Mouse (Mus musculus): ENCODE data around the gene Kcnj10. TPM values are rescaled to one million over a fixed set of nuclear protein-coding genes. Genes with fewer than 3 reads are reported as not detected.

Kcnj10 gene
- polyA plus RNA-seq, 1 experiment: 93.5 TPM

DNA sequence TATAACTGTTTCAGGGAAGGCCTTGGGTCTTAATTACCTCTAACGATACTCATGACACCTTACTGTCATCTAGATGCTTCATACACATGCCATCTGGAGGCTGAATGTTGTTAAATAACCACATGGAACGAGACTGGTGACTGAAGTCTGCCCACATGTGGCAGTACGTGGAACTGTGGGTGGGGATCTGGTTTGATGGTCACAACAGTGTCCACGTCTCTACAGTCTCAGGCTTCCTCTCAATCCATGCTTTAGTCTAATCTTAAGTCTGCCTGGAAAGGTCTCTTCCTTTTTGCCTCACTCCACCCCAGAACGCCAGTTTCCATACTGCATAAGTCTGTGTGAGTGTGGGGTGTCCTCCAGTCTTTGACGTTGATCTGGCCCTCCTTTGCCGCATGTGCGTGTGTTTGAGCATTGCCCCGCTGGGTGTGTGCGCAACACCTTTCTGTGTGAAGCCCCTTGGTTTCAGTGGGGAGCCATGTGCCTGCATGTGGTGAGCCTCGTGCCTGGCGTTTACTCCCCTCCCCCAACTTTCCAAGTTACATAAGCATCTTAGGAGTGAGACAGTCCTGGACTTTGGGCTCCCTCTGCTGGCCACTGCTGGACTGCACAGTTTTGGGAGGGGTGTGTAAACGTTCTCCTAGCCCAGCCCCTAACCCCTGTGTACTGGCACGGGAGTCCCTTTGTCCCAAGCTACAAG is 31.2 kb upstream of the Kcnj10 start:
- peak overlapping the region; percentile 19 for H3K4me3 ChIP-seq (ENCODE audit: insufficient read depth, low read depth, low read length)
- under 1% methylated on average over 14 of the region's 14 CpGs for WGBS
- H3K27ac ChIP-seq (ENCODE audit: insufficient read depth, low read depth, low read length): peak overlapping the region; percentile 98
- peaks cover 41% of the 10 kb centered on the region for H3K4me1 ChIP-seq (ENCODE audit: control insufficient read depth, insufficient read depth, low read length)
- TF ChIP-seq CTCF (IDR thresholded peaks at IDR 0.05; ENCODE audit: insufficient read depth, low read depth, low read length) (peak; percentile 75), POLR2A (IDR thresholded peaks at IDR 0.05; ENCODE audit: insufficient read depth, low read depth, low read length) (no peak)

DNA sequence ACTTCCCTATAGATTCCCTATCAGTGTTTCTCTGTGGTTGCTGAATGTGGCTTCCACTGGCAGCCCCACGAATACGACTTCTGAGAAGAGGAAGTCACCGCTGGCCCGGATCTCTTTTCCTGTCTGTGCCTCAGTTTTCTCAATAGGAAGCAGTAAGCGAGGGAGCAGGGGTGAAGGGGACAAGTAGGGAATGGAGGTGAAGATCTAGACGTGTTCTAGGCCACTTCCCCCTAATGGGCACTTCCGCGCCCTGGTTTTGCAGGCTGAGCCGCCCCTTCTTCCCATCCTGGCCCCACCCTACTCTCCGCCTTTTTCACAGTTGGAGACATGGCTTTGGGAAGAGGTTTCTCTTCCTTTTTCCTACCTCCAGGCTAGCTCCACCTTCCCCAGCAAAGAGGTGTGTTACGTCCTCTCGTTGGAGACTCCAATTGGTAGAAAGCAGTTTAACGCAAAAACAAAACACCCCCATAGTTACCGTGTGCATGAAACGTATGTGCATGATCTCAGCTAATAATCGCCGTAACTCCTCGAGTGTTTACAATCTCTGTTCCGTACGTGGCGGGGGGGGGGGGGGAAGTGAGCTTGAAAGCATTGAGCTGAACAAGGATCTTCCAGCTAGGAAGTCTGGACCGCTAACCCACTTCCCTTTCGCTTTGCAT is 29.6 kb upstream of the Kcnj10 start:
- H3K4me1 ChIP-seq (ENCODE audit: control insufficient read depth, insufficient read depth, low read length): peaks cover 45% of the 10 kb centered on the region
- 19% methylated on average over 23 of the region's 23 CpGs for WGBS

DNA sequence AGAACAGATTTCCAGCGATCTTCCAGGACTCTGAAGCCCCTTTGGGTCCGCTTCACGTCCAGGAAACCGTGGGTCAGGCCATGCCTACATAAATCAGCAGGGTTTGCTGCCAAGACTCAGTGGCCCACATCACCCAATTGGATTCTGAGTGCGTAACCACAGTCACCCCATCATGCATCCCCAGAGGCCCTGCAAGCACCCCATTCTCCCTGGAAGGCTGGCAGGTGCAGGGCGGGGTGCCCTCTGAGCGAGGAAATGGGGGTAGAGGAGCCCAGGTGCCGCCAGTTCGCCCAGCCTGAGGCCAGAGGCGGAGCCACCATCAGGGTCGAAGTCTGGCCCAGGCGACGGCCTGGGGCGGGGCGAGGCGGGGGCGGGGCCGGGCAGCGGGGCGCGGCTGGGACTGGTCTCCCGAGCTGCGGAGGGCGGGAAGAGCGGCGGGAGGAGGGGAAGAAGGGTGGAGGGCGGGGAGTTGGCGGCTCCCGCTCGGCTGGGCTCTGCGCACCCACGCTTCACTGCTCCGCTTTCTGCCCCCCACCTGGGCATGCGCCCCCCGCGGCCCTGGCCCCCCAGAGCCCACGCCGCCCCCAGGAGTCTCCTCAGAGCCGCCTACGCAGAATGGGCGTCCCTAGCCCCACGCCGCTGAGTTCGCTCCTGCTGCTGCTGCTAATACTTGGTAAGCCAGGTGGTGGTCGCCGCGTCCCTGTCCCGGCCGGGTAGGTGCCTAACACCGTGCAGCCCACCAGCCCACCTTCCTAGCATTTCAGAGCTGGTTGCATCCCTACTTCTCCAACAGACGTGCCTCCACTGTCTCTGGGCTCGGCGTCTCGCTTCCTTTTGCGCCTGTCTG is 28.9 kb upstream of the Kcnj10 start:
- Histone ChIP-seq H3K27ac (ENCODE audit: insufficient read depth, low read depth, low read length) (peak overlapping the region; percentile 96), H3K4me1 (ENCODE audit: control insufficient read depth, insufficient read depth, low read length) (peaks cover 43% of the 10 kb centered on the region), H3K4me3 (ENCODE audit: insufficient read depth, low read depth, low read length) (peak overlapping the region; percentile 81)
- WGBS: under 1% methylated on average over 52 of the region's 55 CpGs
- TF ChIP-seq CTCF (IDR thresholded peaks at IDR 0.05; ENCODE audit: insufficient read depth, low read depth, low read length) (no peak), POLR2A (IDR thresholded peaks at IDR 0.05; ENCODE audit: insufficient read depth, low read depth, low read length) (no peak)

More for the DNA sequence above, 29.6 kb upstream of the Kcnj10 start:
- Histone ChIP-seq H3K27ac (ENCODE audit: insufficient read depth, low read depth, low read length) (peak overlapping the region; percentile 96), H3K4me3 (ENCODE audit: insufficient read depth, low read depth, low read length) (peak overlapping the region; percentile 81)
- TF ChIP-seq CTCF (IDR thresholded peaks at IDR 0.05; ENCODE audit: insufficient read depth, low read depth, low read length): no peak
- TF ChIP-seq POLR2A (IDR thresholded peaks at IDR 0.05; ENCODE audit: insufficient read depth, low read depth, low read length): 0 out of 2 replicates have a peak, but pooled peaks have one; percentile 13

DNA sequence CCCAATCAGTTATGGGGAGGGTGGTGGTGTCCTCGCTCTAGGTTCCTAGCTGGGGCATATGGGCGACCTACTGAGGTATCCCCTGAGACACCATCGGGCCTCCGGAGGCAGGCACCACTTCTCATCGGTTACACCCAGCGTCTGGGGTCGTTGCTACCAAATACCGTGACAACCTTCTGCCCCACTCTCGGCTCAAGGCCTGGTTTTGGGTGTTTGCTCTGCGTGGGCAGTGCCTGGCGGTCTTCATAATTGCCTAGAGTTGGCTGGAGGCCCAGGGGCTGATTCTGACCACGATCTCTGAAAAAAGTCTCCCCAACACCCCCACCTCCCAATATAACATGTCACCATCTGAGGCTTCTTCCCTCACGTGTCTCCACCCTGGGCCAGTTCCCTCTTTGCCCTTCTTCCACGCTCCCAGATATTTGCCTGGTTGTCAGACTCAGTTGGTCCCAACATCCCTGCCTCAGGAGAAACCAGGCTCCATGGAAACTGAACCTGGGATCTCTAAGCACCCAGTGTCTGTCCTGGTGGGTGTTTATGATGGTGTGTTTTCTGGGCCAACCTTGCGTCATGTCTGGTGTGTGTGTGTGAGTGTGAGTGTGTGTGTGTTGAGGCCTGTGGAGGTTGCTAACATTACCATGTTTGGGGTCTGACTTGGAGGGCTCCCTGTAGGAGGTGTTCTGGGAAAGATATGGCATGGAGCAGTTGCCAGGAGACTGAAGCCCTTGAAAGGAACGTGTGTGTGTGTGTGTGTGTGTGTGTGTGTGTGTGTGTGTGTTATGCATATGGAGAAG is 28.0 kb upstream of the Kcnj10 start:
- peaks cover 40% of the 10 kb centered on the region for H3K4me1 ChIP-seq (ENCODE audit: control insufficient read depth, insufficient read depth, low read length)
- H3K27ac ChIP-seq (ENCODE audit: insufficient read depth, low read depth, low read length): peak overlapping the region; percentile 88
- WGBS: 4% methylated on average over 16 of the region's 16 CpGs
- TF ChIP-seq CTCF (IDR thresholded peaks at IDR 0.05; ENCODE audit: insufficient read depth, low read depth, low read length): no peak
- no peak; the same call in 1 of the 2 replicates for TF ChIP-seq POLR2A (IDR thresholded peaks at IDR 0.05; ENCODE audit: insufficient read depth, low read depth, low read length)
- peak overlapping the region; percentile 81 for H3K4me3 ChIP-seq (ENCODE audit: insufficient read depth, low read depth, low read length)

DNA sequence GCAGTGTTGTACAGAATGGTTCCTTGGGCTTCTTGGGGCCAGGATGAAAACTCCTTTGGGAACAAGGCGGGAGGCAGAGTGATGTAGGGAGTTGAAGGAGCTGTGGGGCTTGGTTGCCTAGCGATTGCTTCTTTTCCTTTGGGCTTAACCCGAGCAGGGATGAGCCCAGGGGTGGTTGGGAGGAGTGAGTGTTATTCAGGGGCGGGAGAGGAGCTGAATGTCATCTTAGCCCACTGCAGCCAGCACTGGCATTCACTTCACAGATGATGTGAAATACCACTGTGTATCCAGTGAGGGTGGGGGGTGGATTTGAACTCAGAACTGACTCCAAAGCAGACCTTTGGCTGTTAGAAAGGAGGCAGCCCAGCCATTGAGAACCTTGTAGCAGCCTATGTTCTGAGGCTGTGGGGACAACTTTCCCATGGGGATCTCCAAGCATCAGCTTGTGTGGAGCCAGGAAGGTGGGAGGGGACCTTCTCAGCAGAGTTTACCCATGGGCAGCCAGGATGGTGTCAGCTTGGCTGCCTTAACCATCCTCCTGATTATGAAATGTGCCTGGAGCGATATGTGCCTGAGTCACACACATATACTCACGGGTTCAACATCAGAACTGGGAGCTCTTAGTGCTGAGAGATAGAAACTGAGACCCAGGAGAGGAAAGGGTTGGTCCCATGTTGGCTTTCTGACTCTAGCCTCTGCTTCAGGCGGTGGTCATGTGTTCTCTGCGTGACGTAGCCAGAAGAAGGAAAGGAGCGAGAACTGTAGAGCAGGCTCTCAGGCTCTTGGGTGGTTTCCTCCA is 27.2 kb upstream of the Kcnj10 start:
- TF ChIP-seq POLR2A (IDR thresholded peaks at IDR 0.05; ENCODE audit: insufficient read depth, low read depth, low read length) (no peak), CTCF (IDR thresholded peaks at IDR 0.05; ENCODE audit: insufficient read depth, low read depth, low read length) (no peak)
- H3K4me1 ChIP-seq (ENCODE audit: control insufficient read depth, insufficient read depth, low read length): peaks cover 46% of the 10 kb centered on the region
- H3K27ac ChIP-seq (ENCODE audit: insufficient read depth, low read depth, low read length): peak overlapping the region; percentile 88
- 45% methylated on average over 10 of the region's 10 CpGs for WGBS
- peak overlapping the region; percentile 81 for H3K4me3 ChIP-seq (ENCODE audit: insufficient read depth, low read depth, low read length)

DNA sequence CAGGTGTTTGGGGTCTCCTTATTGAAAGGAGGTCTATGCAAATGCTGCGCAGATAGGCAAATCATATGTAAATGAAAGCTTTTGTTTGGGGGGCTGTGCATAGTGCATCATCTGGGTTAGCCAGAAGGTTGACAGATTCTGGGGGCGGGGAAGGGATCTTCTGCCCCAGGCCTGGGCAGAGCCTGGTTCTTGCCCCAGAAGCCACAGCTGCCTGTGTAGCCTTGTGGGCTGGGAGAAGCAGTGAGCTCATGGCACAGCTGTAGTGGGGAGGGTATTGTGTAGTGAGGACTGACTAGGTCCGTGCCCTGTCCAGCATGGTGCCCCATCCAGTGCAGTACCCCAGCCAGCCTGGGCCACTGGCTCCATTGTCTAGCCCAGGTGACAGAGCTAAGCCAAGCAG is 26.1 kb upstream of the Kcnj10 start:
- Histone ChIP-seq H3K4me3 (ENCODE audit: insufficient read depth, low read depth, low read length) (no peak overlapping the region), H3K27ac (ENCODE audit: insufficient read depth, low read depth, low read length) (no peak overlapping the region), H3K4me1 (ENCODE audit: control insufficient read depth, insufficient read depth, low read length) (peaks cover 44% of the 10 kb centered on the region)
- TF ChIP-seq CTCF (IDR thresholded peaks at IDR 0.05; ENCODE audit: insufficient read depth, low read depth, low read length) (no peak), POLR2A (IDR thresholded peaks at IDR 0.05; ENCODE audit: insufficient read depth, low read depth, low read length) (no peak)
- WGBS: 48% methylated on average over 3 of the region's 3 CpGs

DNA sequence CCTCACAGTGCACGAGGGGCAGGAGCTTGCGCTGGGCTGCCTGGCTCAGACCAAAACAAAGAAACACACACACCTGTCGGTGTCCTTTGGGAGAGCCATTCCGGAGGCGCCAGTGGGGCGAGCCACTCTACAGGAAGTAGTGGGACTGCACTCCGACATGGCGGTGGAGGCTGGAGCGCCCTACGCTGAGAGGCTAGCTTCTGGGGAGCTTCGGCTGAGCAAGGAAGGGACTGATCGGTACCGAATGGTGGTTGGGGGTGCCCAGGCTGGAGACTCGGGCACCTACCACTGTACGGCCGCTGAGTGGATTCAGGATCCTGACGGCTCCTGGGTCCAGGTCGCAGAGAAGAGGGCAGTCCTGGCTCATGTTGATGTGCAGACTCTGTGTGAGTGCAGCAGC is 23.6 kb upstream of the Kcnj10 start:
- H3K27ac ChIP-seq (ENCODE audit: insufficient read depth, low read depth, low read length): no peak overlapping the region
- peaks cover 36% of the 10 kb centered on the region for H3K4me1 ChIP-seq (ENCODE audit: control insufficient read depth, insufficient read depth, low read length)
- no peak overlapping the region for H3K4me3 ChIP-seq (ENCODE audit: insufficient read depth, low read depth, low read length)
- TF ChIP-seq CTCF (IDR thresholded peaks at IDR 0.05; ENCODE audit: insufficient read depth, low read depth, low read length) (no peak), POLR2A (IDR thresholded peaks at IDR 0.05; ENCODE audit: insufficient read depth, low read depth, low read length) (no peak)
- WGBS: 81% methylated on average over 18 of the region's 18 CpGs
